Mouse (Mus musculus): Measurements from ENCODE around the gene Rnf227. TPM values are rescaled to one million over a fixed set of nuclear protein-coding genes. Genes with fewer than 3 reads are reported as not detected.

Gene Rnf227
- polyA plus RNA-seq, 1 experiment from 2014 or later, result 4.3 TPM

GRCm38 (mm10) chr11:69333922-69334321 lies 6.3 kb upstream of the Rnf227 start:
- DNase-seq (ENCODE audit: low spot score) (no peak), ATAC-seq (replicated peaks; ENCODE audit: low FRiP score) (peak; percentile 87)
- H3K4me3 ChIP-seq (ENCODE audit: low read depth, low read length), result no peak overlapping the region
- H3K9ac ChIP-seq (ENCODE audit: low read depth, low read length), result no peak overlapping the region
- H3K4me2 ChIP-seq, result peak overlapping the region; percentile 40
- no peaks in the 10 kb centered on the region for H3K36me3 ChIP-seq (ENCODE audit: control insufficient read depth, insufficient read depth, low read length)
- H3K27me3 ChIP-seq (replicated peaks; ENCODE audit: control insufficient read depth, insufficient read depth, low read length), result peaks cover 30% of the 10 kb centered on the region
- peaks cover 28% of the 10 kb centered on the region for H3K4me1 ChIP-seq (replicated peaks; ENCODE audit: control insufficient read depth, insufficient read depth, low read length)
- 30% methylated on average over 3 of the region's 3 CpGs for WGBS
- H3K9me3 ChIP-seq (ENCODE audit: control insufficient read depth, low read length), result no peaks in the 10 kb centered on the region
- no peak overlapping the region for H3K27ac ChIP-seq (ENCODE audit: low read depth, low read length)

- Histone ChIP-seq H3K4me2 (no peak overlapping the region), H3K9me3 (ENCODE audit: control insufficient read depth, low read length) (no peaks in the 10 kb centered on the region), H3K4me3 (ENCODE audit: low read depth, low read length) (no peak overlapping the region), H3K4me1 (replicated peaks; ENCODE audit: control insufficient read depth, insufficient read depth, low read length) (peaks cover 28% of the 10 kb centered on the region), H3K27me3 (replicated peaks; ENCODE audit: control insufficient read depth, insufficient read depth, low read length) (peaks cover 32% of the 10 kb centered on the region), H3K27ac (ENCODE audit: low read depth, low read length) (no peak overlapping the region), H3K9ac (ENCODE audit: low read depth, low read length) (no peak overlapping the region), H3K36me3 (ENCODE audit: control insufficient read depth, insufficient read depth, low read length) (no peaks in the 10 kb centered on the region)
- DNase-seq (ENCODE audit: low spot score) (no peak), ATAC-seq (replicated peaks; ENCODE audit: low FRiP score) (no peak)
- WGBS, result 65% methylated on average over 4 of the region's 4 CpGs
Measured at GRCm38 (mm10) chr11:69334796-69335195, 5.5 kb upstream of the Rnf227 start.

DNA sequence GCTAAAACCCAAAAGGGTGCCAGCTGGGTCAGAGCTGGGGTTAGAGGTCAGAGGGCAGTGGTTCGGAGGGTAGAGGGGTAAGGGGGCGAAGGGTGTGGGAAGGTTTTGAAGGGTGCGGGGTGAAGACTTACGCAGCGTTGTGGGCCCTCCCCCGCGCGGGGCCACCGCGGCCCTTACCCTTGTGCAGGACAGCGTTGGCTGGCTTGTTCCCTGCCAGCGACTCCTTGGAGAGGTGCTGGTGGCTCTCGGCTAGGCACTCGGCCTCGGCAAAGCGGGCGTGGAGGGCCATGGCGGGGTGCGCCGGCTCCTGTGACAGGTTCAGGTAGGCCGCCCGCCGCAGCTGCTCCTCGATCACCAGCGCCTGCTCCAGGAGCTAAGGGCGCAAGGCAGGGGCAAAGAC lies 6.2 kb downstream of the Rnf227 start:
- 76% methylated on average over 26 of the region's 26 CpGs for WGBS
- Histone ChIP-seq H3K36me3 (ENCODE audit: control insufficient read depth, insufficient read depth, low read length) (peaks cover 8% of the 10 kb centered on the region; the same call in 1 of the 2 replicates), H3K4me2 (no peak overlapping the region), H3K4me3 (ENCODE audit: low read depth, low read length) (no peak overlapping the region), H3K27ac (ENCODE audit: low read depth, low read length) (no peak overlapping the region), H3K9ac (ENCODE audit: low read depth, low read length) (no peak overlapping the region), H3K4me1 (replicated peaks; ENCODE audit: control insufficient read depth, insufficient read depth, low read length) (no peaks in the 10 kb centered on the region), H3K27me3 (replicated peaks; ENCODE audit: control insufficient read depth, insufficient read depth, low read length) (peaks cover 9% of the 10 kb centered on the region), H3K9me3 (ENCODE audit: control insufficient read depth, low read length) (no peaks in the 10 kb centered on the region)
- ATAC-seq (replicated peaks; ENCODE audit: low FRiP score) (no peak), DNase-seq (ENCODE audit: low spot score) (no peak)

DNA sequence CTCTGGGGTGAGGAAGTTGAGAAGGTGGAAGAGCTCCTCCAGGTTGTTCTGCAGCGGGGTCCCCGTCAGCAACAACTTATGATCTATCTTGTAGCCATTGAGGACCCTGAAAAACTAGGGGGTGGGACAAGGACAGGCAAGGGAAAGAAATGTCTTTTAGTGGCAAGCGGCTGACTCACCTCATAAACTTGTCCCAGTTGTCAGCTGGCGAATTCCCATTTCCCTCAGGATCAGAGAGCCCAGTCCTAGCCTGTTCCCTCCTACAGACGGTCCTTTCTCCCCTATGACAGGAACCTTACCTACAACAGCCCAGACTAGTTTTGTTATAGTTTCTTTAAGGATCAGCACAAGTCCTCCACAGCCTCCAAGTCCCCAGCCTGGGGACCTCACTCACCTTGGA lies 16.3 kb downstream of the Rnf227 start:
- no peaks in the 10 kb centered on the region for H3K4me1 ChIP-seq (replicated peaks; ENCODE audit: control insufficient read depth, insufficient read depth, low read length)
- DNase-seq (ENCODE audit: low spot score), result no peak
- H3K4me2 ChIP-seq, result no peak overlapping the region
- H3K36me3 ChIP-seq (ENCODE audit: control insufficient read depth, insufficient read depth, low read length), result peaks cover 19% of the 10 kb centered on the region
- no peak overlapping the region for H3K4me3 ChIP-seq (ENCODE audit: low read depth, low read length)
- H3K9me3 ChIP-seq (ENCODE audit: control insufficient read depth, low read length), result no peaks in the 10 kb centered on the region
- H3K9ac ChIP-seq (ENCODE audit: low read depth, low read length), result no peak overlapping the region
- no peak overlapping the region for H3K27ac ChIP-seq (ENCODE audit: low read depth, low read length)
- 93% methylated on average over 5 of the region's 5 CpGs for WGBS
- ATAC-seq (replicated peaks; ENCODE audit: low FRiP score), result no peak
- H3K27me3 ChIP-seq (replicated peaks; ENCODE audit: control insufficient read depth, insufficient read depth, low read length), result peaks cover 6% of the 10 kb centered on the region

- no peak for DNase-seq (ENCODE audit: low spot score)
- H3K9ac ChIP-seq (ENCODE audit: low read depth, low read length), result no peak overlapping the region
- no peak for ATAC-seq (replicated peaks; ENCODE audit: low FRiP score)
- no peak overlapping the region for H3K27ac ChIP-seq (ENCODE audit: low read depth, low read length)
- peaks cover 20% of the 10 kb centered on the region for H3K36me3 ChIP-seq (ENCODE audit: control insufficient read depth, insufficient read depth, low read length)
- H3K4me3 ChIP-seq (ENCODE audit: low read depth, low read length), result no peak overlapping the region
- H3K27me3 ChIP-seq (replicated peaks; ENCODE audit: control insufficient read depth, insufficient read depth, low read length), result peaks cover 6% of the 10 kb centered on the region
- no peak overlapping the region for H3K4me2 ChIP-seq
- H3K4me1 ChIP-seq (replicated peaks; ENCODE audit: control insufficient read depth, insufficient read depth, low read length), result no peaks in the 10 kb centered on the region
- WGBS, result 85% methylated on average over 12 of the region's 12 CpGs
- no peaks in the 10 kb centered on the region for H3K9me3 ChIP-seq (ENCODE audit: control insufficient read depth, low read length)
Measured at GRCm38 (mm10) chr11:69357690-69358089, 17.4 kb downstream of the Rnf227 start.

DNA sequence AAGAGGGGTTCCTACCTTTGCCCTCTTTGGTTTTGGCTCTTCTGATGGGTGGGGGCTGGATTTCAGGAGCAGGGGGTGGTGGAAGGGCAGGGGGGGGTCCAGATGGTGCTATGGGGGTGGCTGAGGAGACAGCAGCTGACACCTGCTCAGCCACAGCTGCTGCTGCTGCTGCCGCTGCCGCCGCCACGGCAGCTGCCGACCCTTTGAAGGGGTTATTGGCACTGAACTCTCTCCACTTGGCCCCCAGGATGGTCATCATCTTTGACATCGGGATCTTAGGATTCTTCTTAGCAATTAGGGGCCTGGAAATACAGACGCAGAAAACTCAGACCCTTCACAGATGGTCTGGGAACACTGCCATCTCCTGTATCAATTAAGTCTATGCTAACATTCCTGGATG lies 21.8 kb downstream of the Rnf227 start:
- WGBS, result 75% methylated on average over 7 of the region's 7 CpGs

GRCm38 (mm10) chr11:69362479-69362878 lies 22.2 kb downstream of the Rnf227 start:
- no peak overlapping the region for H3K4me3 ChIP-seq (ENCODE audit: low read depth, low read length)
- no peak overlapping the region for H3K4me2 ChIP-seq
- H3K27me3 ChIP-seq (replicated peaks; ENCODE audit: control insufficient read depth, insufficient read depth, low read length), result peaks cover 14% of the 10 kb centered on the region
- H3K9ac ChIP-seq (ENCODE audit: low read depth, low read length), result no peak overlapping the region
- WGBS, result 77% methylated on average over 2 of the region's 2 CpGs
- no peak for DNase-seq (ENCODE audit: low spot score)
- H3K9me3 ChIP-seq (ENCODE audit: control insufficient read depth, low read length), result no peaks in the 10 kb centered on the region
- H3K36me3 ChIP-seq (ENCODE audit: control insufficient read depth, insufficient read depth, low read length), result peaks cover 17% of the 10 kb centered on the region
- no peak overlapping the region for H3K27ac ChIP-seq (ENCODE audit: low read depth, low read length)
- H3K4me1 ChIP-seq (replicated peaks; ENCODE audit: control insufficient read depth, insufficient read depth, low read length), result peaks cover 21% of the 10 kb centered on the region
- ATAC-seq (replicated peaks; ENCODE audit: low FRiP score), result no peak

More for the DNA sequence above, 21.8 kb downstream of the Rnf227 start:
- H3K36me3 ChIP-seq (ENCODE audit: control insufficient read depth, insufficient read depth, low read length), result peaks cover 19% of the 10 kb centered on the region
- H3K9me3 ChIP-seq (ENCODE audit: control insufficient read depth, low read length), result no peaks in the 10 kb centered on the region
- ATAC-seq (replicated peaks; ENCODE audit: low FRiP score), result no peak
- peaks cover 19% of the 10 kb centered on the region for H3K4me1 ChIP-seq (replicated peaks; ENCODE audit: control insufficient read depth, insufficient read depth, low read length)
- H3K4me3 ChIP-seq (ENCODE audit: low read depth, low read length), result no peak overlapping the region
- H3K27me3 ChIP-seq (replicated peaks; ENCODE audit: control insufficient read depth, insufficient read depth, low read length), result peaks cover 12% of the 10 kb centered on the region
- no peak for DNase-seq (ENCODE audit: low spot score)
- H3K27ac ChIP-seq (ENCODE audit: low read depth, low read length), result no peak overlapping the region
- H3K9ac ChIP-seq (ENCODE audit: low read depth, low read length), result no peak overlapping the region
- no peak overlapping the region for H3K4me2 ChIP-seq

DNA sequence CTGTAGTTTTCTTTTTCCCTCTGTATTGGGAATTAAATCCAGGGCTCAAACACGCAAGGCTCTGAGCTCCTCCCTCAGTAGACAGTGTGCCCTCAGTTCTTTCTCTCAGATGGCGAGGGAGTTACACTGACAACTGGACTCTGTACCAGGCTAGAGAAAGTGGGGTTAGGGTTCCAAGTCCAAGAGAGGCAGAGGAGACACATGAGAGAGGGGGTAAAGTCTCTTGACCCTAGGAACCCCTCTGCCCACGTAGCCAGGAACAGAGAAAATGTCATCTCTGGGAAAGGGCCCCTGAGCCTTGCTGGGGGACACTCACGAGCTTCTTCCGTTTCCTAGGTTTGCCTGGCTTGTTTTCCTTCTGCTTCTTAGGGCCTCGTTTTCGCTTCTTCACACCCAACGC lies 24.1 kb downstream of the Rnf227 start:
- Histone ChIP-seq H3K27me3 (replicated peaks; ENCODE audit: control insufficient read depth, insufficient read depth, low read length) (peaks cover 24% of the 10 kb centered on the region), H3K9ac (ENCODE audit: low read depth, low read length) (no peak overlapping the region), H3K4me3 (ENCODE audit: low read depth, low read length) (no peak overlapping the region), H3K36me3 (ENCODE audit: control insufficient read depth, insufficient read depth, low read length) (peaks cover 9% of the 10 kb centered on the region; the same call in 1 of the 2 replicates), H3K27ac (ENCODE audit: low read depth, low read length) (0 out of 2 replicates have a peak overlapping the region, but pooled peaks have one; percentile 5), H3K4me2 (peak overlapping the region; percentile 36), H3K9me3 (ENCODE audit: control insufficient read depth, low read length) (no peaks in the 10 kb centered on the region), H3K4me1 (replicated peaks; ENCODE audit: control insufficient read depth, insufficient read depth, low read length) (peaks cover 32% of the 10 kb centered on the region)
- no peak for DNase-seq (ENCODE audit: low spot score)
- no peak for ATAC-seq (replicated peaks; ENCODE audit: low FRiP score)
- WGBS, result 53% methylated on average over 8 of the region's 8 CpGs

GRCm38 (mm10) chr11:69364910-69365309 lies 24.6 kb downstream of the Rnf227 start:
- Histone ChIP-seq H3K36me3 (ENCODE audit: control insufficient read depth, insufficient read depth, low read length) (peaks cover 9% of the 10 kb centered on the region; the same call in 1 of the 2 replicates), H3K27me3 (replicated peaks; ENCODE audit: control insufficient read depth, insufficient read depth, low read length) (peaks cover 23% of the 10 kb centered on the region), H3K27ac (ENCODE audit: low read depth, low read length) (peak overlapping the region; percentile 5; the same call in 1 of the 2 replicates), H3K9ac (ENCODE audit: low read depth, low read length) (no peak overlapping the region), H3K4me1 (replicated peaks; ENCODE audit: control insufficient read depth, insufficient read depth, low read length) (peaks cover 32% of the 10 kb centered on the region), H3K4me3 (ENCODE audit: low read depth, low read length) (no peak overlapping the region), H3K4me2 (peak overlapping the region; percentile 36), H3K9me3 (ENCODE audit: control insufficient read depth, low read length) (no peaks in the 10 kb centered on the region)
- ATAC-seq (replicated peaks; ENCODE audit: low FRiP score) (no peak), DNase-seq (ENCODE audit: low spot score) (no peak)
- 16% methylated on average over 6 of the region's 6 CpGs for WGBS

Data from liver, embryonic 11.5 days (tissue).